Mouse (Mus musculus): Measurements from ENCODE around the gene Nrp1. TPM values are rescaled to one million over a fixed set of nuclear protein-coding genes. Genes with fewer than 3 reads are reported as not detected.

Gene Nrp1
- polyA plus RNA-seq, 1 experiment from 2014 or later: 126 TPM

DNA sequence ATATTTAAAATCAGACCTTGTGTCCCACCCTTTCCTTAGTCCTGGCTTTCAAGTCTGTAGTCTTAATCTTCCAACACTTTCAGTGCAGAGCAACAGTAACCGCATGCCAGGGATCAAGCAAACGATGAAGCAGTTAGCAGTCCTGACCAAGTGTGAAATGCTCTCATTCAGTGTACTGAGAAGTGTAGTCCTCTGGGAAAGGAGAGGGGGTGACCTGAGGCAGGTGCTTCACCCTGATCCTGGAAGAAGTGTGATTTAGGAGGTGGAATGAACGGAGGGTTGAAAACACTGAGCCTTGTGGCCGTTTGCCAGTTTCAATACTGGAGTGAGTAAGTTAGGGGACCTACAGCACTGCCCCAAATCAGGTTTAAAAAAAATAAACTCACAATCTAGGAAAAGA, 119.6 kb downstream of the Nrp1 start:
- H3K27me3 ChIP-seq (ENCODE audit: control insufficient read depth, insufficient read depth, low read length): no peaks in the 10 kb centered on the region
- WGBS: 84% methylated on average over 4 of the region's 4 CpGs
- H3K9ac ChIP-seq (ENCODE audit: low read length): no peak overlapping the region
- H3K4me2 ChIP-seq (ENCODE audit: low read length): no peak overlapping the region
- H3K9me3 ChIP-seq (ENCODE audit: control insufficient read depth, low read length): no peaks in the 10 kb centered on the region
- peaks cover 0 to 8% of the 10 kb centered on the region in 2 experiments; a peak in 2 of 4 replicates for H3K4me1 ChIP-seq (ENCODE audit: control insufficient read depth in 2 of 2, insufficient read depth in 2 of 2, low read length in 2 of 2)
- no peak for ATAC-seq (ENCODE audit: insufficient number of reproducible peaks, insufficient read depth, low FRiP score, low read depth)
- H3K36me3 ChIP-seq (ENCODE audit: control insufficient read depth, insufficient read depth, low read length): peaks cover 89% of the 10 kb centered on the region
- H3K4me3 ChIP-seq (ENCODE audit: control insufficient read depth in 1 of 2, insufficient read depth in 1 of 2, low read depth in 1 of 2, low read length in 2 of 2): no peak overlapping the region
- H3K27ac ChIP-seq (replicated peaks in 1 of 2; ENCODE audit: control insufficient read depth in 1 of 2, insufficient read depth in 1 of 2, low read depth in 2 of 2, low read length in 2 of 2): no peak overlapping the region

DNA sequence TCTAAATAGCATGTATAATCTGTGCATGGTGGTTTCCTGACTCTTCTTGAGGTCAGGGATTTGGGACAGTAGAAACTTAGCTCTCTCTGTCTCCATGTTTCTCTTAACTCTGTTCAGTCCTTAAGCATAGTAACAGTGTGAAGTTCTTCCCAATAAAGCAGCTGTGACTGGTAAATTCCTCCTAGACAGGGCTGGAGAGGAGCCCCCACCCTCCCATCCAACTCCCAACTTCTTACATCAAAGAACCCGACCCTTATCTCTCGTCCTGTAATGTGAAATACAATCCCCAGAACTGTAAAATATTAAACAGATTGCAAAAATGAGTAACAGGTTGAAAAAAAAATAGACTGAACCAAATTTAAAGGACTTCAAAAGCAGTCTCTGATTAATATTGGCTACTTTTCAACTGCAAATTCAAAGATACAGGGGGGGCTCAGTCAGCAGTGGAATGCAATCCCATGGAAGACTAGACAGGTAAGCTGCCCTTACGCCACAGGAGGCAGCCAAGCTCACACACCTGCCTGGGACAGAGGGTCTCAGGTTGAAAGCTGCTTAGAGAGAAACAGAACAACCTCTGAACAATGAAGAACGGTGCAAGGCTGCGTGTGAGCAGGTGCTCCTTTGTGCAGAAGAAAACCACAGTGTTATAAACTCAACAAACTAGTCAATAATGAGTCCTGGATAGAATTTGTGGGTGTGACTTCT, 121.1 kb downstream of the Nrp1 start:
- Histone ChIP-seq H3K27ac (replicated peaks in 1 of 2; ENCODE audit: control insufficient read depth in 1 of 2, insufficient read depth in 1 of 2, low read depth in 2 of 2, low read length in 2 of 2) (no peak overlapping the region), H3K4me1 (ENCODE audit: control insufficient read depth in 2 of 2, insufficient read depth in 2 of 2, low read length in 2 of 2) (peaks cover 0 to 13% of the 10 kb centered on the region in 2 experiments; a peak in 2 of 4 replicates), H3K9ac (ENCODE audit: low read length) (no peak overlapping the region), H3K36me3 (ENCODE audit: control insufficient read depth, insufficient read depth, low read length) (peaks cover 84% of the 10 kb centered on the region), H3K27me3 (ENCODE audit: control insufficient read depth, insufficient read depth, low read length) (no peaks in the 10 kb centered on the region), H3K4me3 (ENCODE audit: control insufficient read depth in 1 of 2, insufficient read depth in 1 of 2, low read depth in 1 of 2, low read length in 2 of 2) (no peak overlapping the region), H3K9me3 (ENCODE audit: control insufficient read depth, low read length) (no peaks in the 10 kb centered on the region), H3K4me2 (ENCODE audit: low read length) (no peak overlapping the region)
- WGBS: 78% methylated on average over 5 of the region's 5 CpGs
- ATAC-seq (ENCODE audit: insufficient number of reproducible peaks, insufficient read depth, low FRiP score, low read depth): no peak

DNA sequence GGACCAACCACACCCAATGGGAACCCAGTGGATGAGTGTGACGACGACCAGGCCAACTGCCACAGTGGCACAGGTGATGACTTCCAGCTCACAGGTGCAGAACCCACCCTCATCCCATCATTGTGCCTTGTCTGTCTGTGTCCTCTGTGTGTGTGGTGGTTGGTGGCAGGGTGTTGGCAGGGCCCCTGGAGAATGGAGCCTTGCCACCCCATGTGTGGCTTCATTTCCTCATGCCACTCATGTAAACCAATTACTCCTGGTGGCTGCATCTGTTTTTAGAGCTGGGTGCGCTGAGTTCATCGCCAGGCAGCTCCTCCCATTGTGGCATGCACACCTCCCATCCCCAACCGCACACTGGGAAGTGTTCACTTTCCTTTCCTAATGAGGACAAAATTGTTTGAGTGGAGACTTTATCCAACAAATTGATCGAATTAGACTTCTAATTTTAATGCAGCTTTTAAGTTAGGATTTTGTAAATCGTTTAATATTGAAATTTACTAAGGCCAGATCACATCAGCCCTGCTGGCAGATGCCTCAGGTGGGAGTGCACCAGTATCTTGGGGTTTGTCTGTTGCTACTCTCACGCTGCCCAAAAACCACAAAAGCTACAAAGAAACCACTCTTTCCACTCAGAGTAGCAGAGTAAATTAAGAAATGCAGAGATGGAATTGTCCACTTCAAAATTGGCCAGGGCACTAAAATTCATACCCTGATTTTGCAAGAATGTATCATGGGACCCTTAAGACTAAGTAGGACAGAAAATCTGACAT, 122.7 kb downstream of the Nrp1 start:
- no peak overlapping the region for H3K27ac ChIP-seq (replicated peaks in 1 of 2; ENCODE audit: control insufficient read depth in 1 of 2, insufficient read depth in 1 of 2, low read depth in 2 of 2, low read length in 2 of 2)
- H3K4me1 ChIP-seq (ENCODE audit: control insufficient read depth in 2 of 2, insufficient read depth in 2 of 2, low read length in 2 of 2): peaks cover 3 to 16% of the 10 kb centered on the region in 2 experiments; a peak in 3 of 4 replicates
- 84% methylated on average over 8 of the region's 8 CpGs for WGBS
- ATAC-seq (ENCODE audit: insufficient number of reproducible peaks, insufficient read depth, low FRiP score, low read depth): no peak; the same call in 1 of the 2 replicates
- H3K4me3 ChIP-seq (ENCODE audit: control insufficient read depth in 1 of 2, insufficient read depth in 1 of 2, low read depth in 1 of 2, low read length in 2 of 2): no peak overlapping the region
- no peaks in the 10 kb centered on the region for H3K9me3 ChIP-seq (ENCODE audit: control insufficient read depth, low read length)
- H3K27me3 ChIP-seq (ENCODE audit: control insufficient read depth, insufficient read depth, low read length): no peaks in the 10 kb centered on the region
- H3K36me3 ChIP-seq (ENCODE audit: control insufficient read depth, insufficient read depth, low read length): peaks cover 81% of the 10 kb centered on the region
- no peak overlapping the region for H3K9ac ChIP-seq (ENCODE audit: low read length)
- H3K4me2 ChIP-seq (ENCODE audit: low read length): no peak overlapping the region

DNA sequence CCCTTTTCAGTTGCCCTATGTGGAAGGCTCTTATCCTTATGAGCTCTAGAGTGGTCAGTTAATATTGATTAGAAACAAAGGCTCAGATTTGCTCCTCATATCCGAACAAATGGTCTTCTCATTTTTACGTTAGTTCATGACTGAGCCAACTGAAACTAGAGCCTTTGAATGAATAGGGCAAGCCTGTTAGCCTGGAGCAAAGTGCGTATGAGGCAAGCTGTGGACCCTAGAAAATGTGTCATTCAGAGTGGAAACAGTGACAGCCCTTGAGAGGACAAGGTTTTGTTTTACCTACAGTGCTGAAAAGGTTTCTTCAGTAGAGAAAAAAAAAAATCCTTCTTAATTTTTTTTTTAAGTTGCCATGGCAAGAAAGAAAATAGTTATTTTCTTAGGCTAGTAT, 124.9 kb downstream of the Nrp1 start:
- H3K9me3 ChIP-seq (ENCODE audit: control insufficient read depth, low read length): no peaks in the 10 kb centered on the region
- no peak overlapping the region for H3K4me2 ChIP-seq (ENCODE audit: low read length)
- no peak overlapping the region for H3K9ac ChIP-seq (ENCODE audit: low read length)
- H3K27me3 ChIP-seq (ENCODE audit: control insufficient read depth, insufficient read depth, low read length): no peaks in the 10 kb centered on the region
- H3K4me1 ChIP-seq (ENCODE audit: control insufficient read depth in 2 of 2, insufficient read depth in 2 of 2, low read length in 2 of 2): peaks cover 3 to 19% of the 10 kb centered on the region in 2 experiments; a peak in 3 of 4 replicates
- H3K36me3 ChIP-seq (ENCODE audit: control insufficient read depth, insufficient read depth, low read length): peaks cover 79% of the 10 kb centered on the region
- 91% methylated on average over 3 of the region's 3 CpGs for WGBS
- H3K27ac ChIP-seq (replicated peaks in 1 of 2; ENCODE audit: control insufficient read depth in 1 of 2, insufficient read depth in 1 of 2, low read depth in 2 of 2, low read length in 2 of 2): no peak overlapping the region
- ATAC-seq (ENCODE audit: insufficient number of reproducible peaks, insufficient read depth, low FRiP score, low read depth): no peak
- H3K4me3 ChIP-seq (ENCODE audit: control insufficient read depth in 1 of 2, insufficient read depth in 1 of 2, low read depth in 1 of 2, low read length in 2 of 2): no peak overlapping the region

DNA sequence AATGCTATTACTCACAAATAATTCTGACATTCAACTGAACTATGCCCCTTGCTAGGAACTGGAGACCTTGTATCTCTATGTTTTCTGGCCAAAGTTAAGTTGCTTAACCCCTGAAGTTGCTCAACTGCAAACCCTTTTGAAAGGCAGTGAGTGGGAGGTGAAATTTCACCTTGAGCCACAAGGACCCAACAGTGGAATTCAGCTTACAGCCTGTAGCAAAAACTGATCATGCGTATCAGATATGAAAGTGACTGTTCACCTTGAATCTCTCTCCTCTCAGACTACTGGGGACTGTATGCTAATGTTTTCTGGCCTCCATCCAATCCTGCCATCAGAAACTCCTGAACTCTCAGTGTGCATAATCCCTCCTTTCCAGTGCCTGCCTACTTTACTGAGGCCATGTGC, 126.3 kb downstream of the Nrp1 start:
- Histone ChIP-seq H3K9ac (ENCODE audit: low read length) (0 out of 2 replicates have a peak overlapping the region, but pooled peaks have one; percentile 8), H3K36me3 (ENCODE audit: control insufficient read depth, insufficient read depth, low read length) (peaks cover 81% of the 10 kb centered on the region), H3K4me2 (ENCODE audit: low read length) (no peak overlapping the region), H3K27me3 (ENCODE audit: control insufficient read depth, insufficient read depth, low read length) (no peaks in the 10 kb centered on the region), H3K4me1 (ENCODE audit: control insufficient read depth in 2 of 2, insufficient read depth in 2 of 2, low read length in 2 of 2) (peaks cover 3 to 26% of the 10 kb centered on the region in 2 experiments; a peak in 3 of 4 replicates), H3K9me3 (ENCODE audit: control insufficient read depth, low read length) (no peaks in the 10 kb centered on the region), H3K4me3 (ENCODE audit: control insufficient read depth in 1 of 2, insufficient read depth in 1 of 2, low read depth in 1 of 2, low read length in 2 of 2) (no peak overlapping the region), H3K27ac (replicated peaks in 1 of 2; ENCODE audit: control insufficient read depth in 1 of 2, insufficient read depth in 1 of 2, low read depth in 2 of 2, low read length in 2 of 2) (peak overlapping the region; percentile 64 to 65; a peak in 3 of 4 replicates)
- peak; percentile 20; the same call in 1 of the 2 replicates for ATAC-seq (ENCODE audit: insufficient number of reproducible peaks, insufficient read depth, low FRiP score, low read depth)
- WGBS: 40% methylated on average over 1 of the region's 1 CpGs

DNA sequence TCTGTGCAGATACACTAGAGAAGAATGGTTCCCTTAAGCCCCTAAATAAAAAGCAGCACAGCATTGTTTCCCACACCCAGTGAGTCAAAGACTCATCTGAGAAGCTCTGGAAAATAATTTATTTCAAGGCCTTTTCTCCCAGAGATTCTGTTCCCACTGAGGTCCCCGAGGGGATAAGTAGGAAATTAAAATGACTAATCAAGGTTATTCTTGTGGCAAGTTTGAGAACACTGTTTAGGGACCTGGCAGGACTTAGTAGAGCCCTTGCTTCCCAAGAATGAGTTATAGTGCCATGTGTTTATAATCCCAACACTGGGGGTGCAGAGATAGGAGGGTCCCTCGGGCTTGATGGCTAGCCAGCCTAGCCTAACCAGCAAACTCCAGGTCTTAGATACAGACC, 127.6 kb downstream of the Nrp1 start:
- Histone ChIP-seq H3K4me2 (ENCODE audit: low read length) (no peak overlapping the region), H3K36me3 (ENCODE audit: control insufficient read depth, insufficient read depth, low read length) (peaks cover 86% of the 10 kb centered on the region)
- 61% methylated on average over 2 of the region's 2 CpGs for WGBS

DNA sequence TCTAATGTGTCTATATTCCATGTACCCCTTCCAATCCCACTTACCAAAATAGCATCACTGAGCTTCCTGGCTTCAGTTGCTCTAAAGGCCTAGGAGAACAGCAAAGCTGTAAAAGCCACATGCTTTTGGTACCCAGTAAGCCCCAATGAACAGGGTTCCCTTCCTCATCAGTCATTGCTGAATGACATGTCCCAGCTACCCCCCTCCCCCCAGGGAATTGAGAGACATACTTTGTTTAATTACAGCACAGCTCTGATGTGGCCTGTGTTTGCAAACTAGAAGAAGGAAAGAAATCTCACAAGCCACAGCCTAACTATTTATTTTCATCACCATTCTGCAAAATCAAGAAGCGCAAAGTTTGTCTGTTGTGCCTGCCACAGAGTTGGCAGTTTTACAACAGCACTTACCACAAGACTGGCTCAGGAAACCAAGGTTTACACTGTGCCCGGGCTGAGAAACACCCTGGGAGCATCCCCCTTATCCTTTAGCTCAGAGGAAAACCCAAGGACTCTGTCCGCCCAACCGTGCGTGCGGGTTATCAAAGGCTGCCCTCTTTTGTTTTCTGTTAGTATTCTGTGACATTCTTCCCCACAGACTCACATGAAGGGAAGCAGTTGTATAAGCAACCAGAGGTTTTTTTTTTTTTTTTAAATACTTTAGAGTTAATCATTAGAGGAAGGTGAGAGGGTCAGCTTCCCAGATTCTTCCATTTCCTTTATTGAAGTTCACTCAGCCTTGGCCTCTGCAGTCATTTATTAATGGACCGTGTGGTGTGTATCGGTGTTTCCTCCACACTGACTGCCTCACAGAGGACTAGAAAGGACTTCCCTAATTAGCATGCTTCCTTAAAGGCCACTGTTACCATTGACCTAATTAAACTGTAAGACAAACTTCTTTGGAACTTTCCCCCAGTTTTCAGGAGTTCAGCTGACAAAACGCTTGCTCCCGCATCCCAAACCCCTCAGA, 129.8 kb downstream of the Nrp1 start:
- no peak overlapping the region for H3K4me2 ChIP-seq (ENCODE audit: low read length)
- ATAC-seq (ENCODE audit: insufficient number of reproducible peaks, insufficient read depth, low FRiP score, low read depth): no peak; the same call in 1 of the 2 replicates
- no peak overlapping the region for H3K4me3 ChIP-seq (ENCODE audit: control insufficient read depth in 1 of 2, insufficient read depth in 1 of 2, low read depth in 1 of 2, low read length in 2 of 2)
- no peak overlapping the region for H3K9ac ChIP-seq (ENCODE audit: low read length)
- peaks cover 3 to 23% of the 10 kb centered on the region in 2 experiments; a peak in 3 of 4 replicates for H3K4me1 ChIP-seq (ENCODE audit: control insufficient read depth in 2 of 2, insufficient read depth in 2 of 2, low read length in 2 of 2)
- H3K36me3 ChIP-seq (ENCODE audit: control insufficient read depth, insufficient read depth, low read length): peaks cover 80% of the 10 kb centered on the region
- H3K27ac ChIP-seq (replicated peaks in 1 of 2; ENCODE audit: control insufficient read depth in 1 of 2, insufficient read depth in 1 of 2, low read depth in 2 of 2, low read length in 2 of 2): peak overlapping the region; percentile 12 to 16; a peak in 3 of 4 replicates
- 60% methylated on average over 10 of the region's 10 CpGs for WGBS
- no peaks in the 10 kb centered on the region for H3K27me3 ChIP-seq (ENCODE audit: control insufficient read depth, insufficient read depth, low read length)
- no peaks in the 10 kb centered on the region for H3K9me3 ChIP-seq (ENCODE audit: control insufficient read depth, low read length)

More for the DNA sequence above, 127.6 kb downstream of the Nrp1 start:
- no peak overlapping the region for H3K4me3 ChIP-seq (ENCODE audit: control insufficient read depth in 1 of 2, insufficient read depth in 1 of 2, low read depth in 1 of 2, low read length in 2 of 2)
- ATAC-seq (ENCODE audit: insufficient number of reproducible peaks, insufficient read depth, low FRiP score, low read depth): no peak
- no peak overlapping the region; a peak in 1 of 4 replicates for H3K27ac ChIP-seq (replicated peaks in 1 of 2; ENCODE audit: control insufficient read depth in 1 of 2, insufficient read depth in 1 of 2, low read depth in 2 of 2, low read length in 2 of 2)
- peaks cover 3 to 23% of the 10 kb centered on the region in 2 experiments; a peak in 3 of 4 replicates for H3K4me1 ChIP-seq (ENCODE audit: control insufficient read depth in 2 of 2, insufficient read depth in 2 of 2, low read length in 2 of 2)
- no peaks in the 10 kb centered on the region for H3K27me3 ChIP-seq (ENCODE audit: control insufficient read depth, insufficient read depth, low read length)
- H3K9ac ChIP-seq (ENCODE audit: low read length): no peak overlapping the region
- H3K9me3 ChIP-seq (ENCODE audit: control insufficient read depth, low read length): no peaks in the 10 kb centered on the region
